Mouse (Mus musculus): ENCODE measurements around the gene Spag17. TPM values are rescaled to one million over a fixed set of nuclear protein-coding genes. Genes with fewer than 3 reads are reported as not detected.

The Spag17 gene
- 0.52 and 0.66 TPM in 2 replicates for polyA plus RNA-seq (2015; fragmentation: Nextera tagmentation; extraction: Ambion mirVana)

- DNase-seq (ENCODE audit: low spot score) (peak; percentile 47), ATAC-seq (replicated peaks; ENCODE audit: low FRiP score, low read depth) (peak; percentile 73; the same call in 1 of the 2 replicates)
- Histone ChIP-seq H3K27me3 (ENCODE audit: insufficient read depth, low read length) (no peaks in the 10 kb centered on the region), H3K4me1 (replicated peaks; ENCODE audit: insufficient read depth, low read length) (no peaks in the 10 kb centered on the region), H3K4me3 (replicated peaks; ENCODE audit: low read depth, low read length) (no peak within 1 kb of the TSS), H3K27ac (no peak within 1 kb of the TSS), H3K9ac (ENCODE audit: low read depth, low read length) (no peak within 1 kb of the TSS), H3K9me3 (replicated peaks; ENCODE audit: low read length) (no peaks in the 10 kb centered on the region), H3K4me2 (ENCODE audit: low read length) (peak within 1 kb of the TSS; percentile 23; the same call in 1 of the 2 replicates), H3K36me3 (ENCODE audit: insufficient read depth, low read length) (no peaks in the 10 kb centered on the region)
- no peak for TF ChIP-seq CTCF (IDR thresholded peaks at IDR 0.05; ENCODE audit: low read depth)
- 45% methylated on average over 16 of the region's 16 CpGs for WGBS
These were observed at the start of gene Spag17 for GRCm38 (mm10) chr3:99885187-99885811. TSS of gene Spag17 (plus strand) at chr3:99885406.

- H3K9ac ChIP-seq (ENCODE audit: low read depth, low read length): no peak overlapping the region
- no peaks in the 10 kb centered on the region for H3K36me3 ChIP-seq (ENCODE audit: insufficient read depth, low read length)
- TF ChIP-seq CTCF (IDR thresholded peaks at IDR 0.05; ENCODE audit: low read depth): no peak
- H3K4me2 ChIP-seq (ENCODE audit: low read length): no peak overlapping the region
- ATAC-seq (replicated peaks; ENCODE audit: low FRiP score, low read depth) (no peak), DNase-seq (ENCODE audit: low spot score) (peak; percentile 44)
- WGBS: 27% methylated on average over 2 of the region's 2 CpGs
- no peaks in the 10 kb centered on the region for H3K4me1 ChIP-seq (replicated peaks; ENCODE audit: insufficient read depth, low read length)
- H3K4me3 ChIP-seq (replicated peaks; ENCODE audit: low read depth, low read length): no peak overlapping the region
- H3K27me3 ChIP-seq (ENCODE audit: insufficient read depth, low read length): no peaks in the 10 kb centered on the region
- H3K9me3 ChIP-seq (replicated peaks; ENCODE audit: low read length): no peaks in the 10 kb centered on the region
- H3K27ac ChIP-seq: no peak overlapping the region
These were observed 42.9 kb upstream of the Spag17 start for GRCm38 (mm10) chr3:99842333-99842732.

GRCm38 (mm10) chr3:99842808-99843207 lies 42.4 kb upstream of the Spag17 start:
- no peaks in the 10 kb centered on the region for H3K27me3 ChIP-seq (ENCODE audit: insufficient read depth, low read length)
- ATAC-seq (replicated peaks; ENCODE audit: low FRiP score, low read depth) (no peak), DNase-seq (ENCODE audit: low spot score) (no peak)
- H3K27ac ChIP-seq: no peak overlapping the region
- no peak for TF ChIP-seq CTCF (IDR thresholded peaks at IDR 0.05; ENCODE audit: low read depth)
- 50% methylated on average over 3 of the region's 3 CpGs for whole genome bisulfite sequencing
- H3K4me3 ChIP-seq (replicated peaks; ENCODE audit: low read depth, low read length): no peak overlapping the region
- no peaks in the 10 kb centered on the region for H3K9me3 ChIP-seq (replicated peaks; ENCODE audit: low read length)
- H3K9ac ChIP-seq (ENCODE audit: low read depth, low read length): no peak overlapping the region
- no peak overlapping the region for H3K4me2 ChIP-seq (ENCODE audit: low read length)
- H3K36me3 ChIP-seq (ENCODE audit: insufficient read depth, low read length): no peaks in the 10 kb centered on the region
- no peaks in the 10 kb centered on the region for H3K4me1 ChIP-seq (replicated peaks; ENCODE audit: insufficient read depth, low read length)

- Histone ChIP-seq H3K36me3 (ENCODE audit: insufficient read depth, low read length) (no peaks in the 10 kb centered on the region), H3K9me3 (replicated peaks; ENCODE audit: low read length) (no peaks in the 10 kb centered on the region), H3K4me2 (ENCODE audit: low read length) (no peak overlapping the region), H3K27me3 (ENCODE audit: insufficient read depth, low read length) (no peaks in the 10 kb centered on the region), H3K4me1 (replicated peaks; ENCODE audit: insufficient read depth, low read length) (no peaks in the 10 kb centered on the region), H3K4me3 (replicated peaks; ENCODE audit: low read depth, low read length) (no peak overlapping the region), H3K27ac (no peak overlapping the region), H3K9ac (ENCODE audit: low read depth, low read length) (no peak overlapping the region)
- TF ChIP-seq CTCF (IDR thresholded peaks at IDR 0.05; ENCODE audit: low read depth): no peak
- WGBS: 79% methylated on average over 6 of the region's 6 CpGs
- no peak for ATAC-seq (replicated peaks; ENCODE audit: low FRiP score, low read depth)
- no peak for DNase-seq (ENCODE audit: low spot score)
These were observed 42.0 kb upstream of the Spag17 start for GRCm38 (mm10) chr3:99843233-99843632.

GRCm38 (mm10) chr3:99850926-99851325 lies 34.3 kb upstream of the Spag17 start:
- Histone ChIP-seq H3K9me3 (replicated peaks; ENCODE audit: low read length) (no peaks in the 10 kb centered on the region), H3K27ac (no peak overlapping the region), H3K36me3 (ENCODE audit: insufficient read depth, low read length) (no peaks in the 10 kb centered on the region), H3K9ac (ENCODE audit: low read depth, low read length) (no peak overlapping the region), H3K4me2 (ENCODE audit: low read length) (no peak overlapping the region), H3K4me1 (replicated peaks; ENCODE audit: insufficient read depth, low read length) (no peaks in the 10 kb centered on the region), H3K4me3 (replicated peaks; ENCODE audit: low read depth, low read length) (no peak overlapping the region), H3K27me3 (ENCODE audit: insufficient read depth, low read length) (no peaks in the 10 kb centered on the region)
- no peak for DNase-seq (ENCODE audit: low spot score)
- no peak for ATAC-seq (replicated peaks; ENCODE audit: low FRiP score, low read depth)
- 61% methylated on average over 7 of the region's 7 CpGs for WGBS
- no peak for TF ChIP-seq CTCF (IDR thresholded peaks at IDR 0.05; ENCODE audit: low read depth)

DNA sequence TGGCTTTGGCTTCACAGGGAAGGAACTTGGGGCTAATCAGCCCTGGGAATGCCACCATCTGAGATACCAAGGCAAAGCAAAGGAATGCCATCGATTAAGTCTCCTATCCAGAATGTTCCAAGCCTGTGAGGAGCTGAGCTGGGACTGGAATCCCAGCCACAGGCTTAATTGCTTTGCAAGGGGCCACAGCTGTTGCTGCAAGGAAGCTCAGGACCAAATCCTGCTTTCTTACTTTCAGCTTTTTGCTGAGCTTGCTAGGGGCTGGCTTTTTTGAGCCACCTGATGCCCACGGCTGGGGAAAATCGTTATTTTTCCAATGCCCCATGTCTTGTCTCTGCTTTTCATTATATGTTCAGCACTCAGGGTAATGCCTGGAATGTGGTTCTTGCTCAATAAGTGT lies 30.6 kb upstream of the Spag17 start:
- Histone ChIP-seq H3K9ac (ENCODE audit: low read depth, low read length) (no peak overlapping the region), H3K36me3 (ENCODE audit: insufficient read depth, low read length) (no peaks in the 10 kb centered on the region), H3K4me3 (replicated peaks; ENCODE audit: low read depth, low read length) (no peak overlapping the region), H3K9me3 (replicated peaks; ENCODE audit: low read length) (no peaks in the 10 kb centered on the region), H3K4me2 (ENCODE audit: low read length) (no peak overlapping the region), H3K27me3 (ENCODE audit: insufficient read depth, low read length) (no peaks in the 10 kb centered on the region), H3K27ac (no peak overlapping the region), H3K4me1 (replicated peaks; ENCODE audit: insufficient read depth, low read length) (no peaks in the 10 kb centered on the region)
- no peak for TF ChIP-seq CTCF (IDR thresholded peaks at IDR 0.05; ENCODE audit: low read depth)
- DNase-seq (ENCODE audit: low spot score) (no peak), ATAC-seq (replicated peaks; ENCODE audit: low FRiP score, low read depth) (no peak)
- 85% methylated on average over 3 of the region's 3 CpGs for WGBS

DNA sequence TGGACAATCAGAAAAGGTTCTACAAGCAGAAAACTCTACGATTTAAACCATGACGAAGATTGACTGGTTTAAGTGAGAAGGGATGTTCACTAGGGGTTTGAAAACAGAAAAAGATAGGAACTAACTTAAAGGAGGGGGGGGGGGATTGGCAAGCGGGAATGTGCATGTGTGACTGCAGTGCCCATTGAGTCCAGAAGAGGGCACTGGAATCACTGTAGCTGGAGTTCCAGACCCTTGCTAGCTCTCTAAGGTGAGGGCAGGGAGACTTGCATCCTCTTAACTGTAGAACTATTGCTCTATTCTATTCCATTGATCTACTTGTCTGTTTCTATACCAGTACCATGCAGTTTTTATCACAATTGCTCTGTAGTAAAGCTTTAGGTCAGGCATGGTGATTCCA lies 26.3 kb upstream of the Spag17 start:
- Histone ChIP-seq H3K27ac (no peak overlapping the region), H3K27me3 (ENCODE audit: insufficient read depth, low read length) (no peaks in the 10 kb centered on the region)
- TF ChIP-seq CTCF (IDR thresholded peaks at IDR 0.05; ENCODE audit: low read depth): peak; percentile 40; the same call in 1 of the 2 replicates

More for the DNA sequence above, 26.3 kb upstream of the Spag17 start:
- no peak overlapping the region for H3K4me2 ChIP-seq (ENCODE audit: low read length)
- H3K4me1 ChIP-seq (replicated peaks; ENCODE audit: insufficient read depth, low read length): no peaks in the 10 kb centered on the region
- no peaks in the 10 kb centered on the region for H3K36me3 ChIP-seq (ENCODE audit: insufficient read depth, low read length)
- no peak overlapping the region for H3K4me3 ChIP-seq (replicated peaks; ENCODE audit: low read depth, low read length)
- no peak overlapping the region for H3K9ac ChIP-seq (ENCODE audit: low read depth, low read length)
- WGBS: 72% methylated on average over 3 of the region's 3 CpGs
- H3K9me3 ChIP-seq (replicated peaks; ENCODE audit: low read length): no peaks in the 10 kb centered on the region
- ATAC-seq (replicated peaks; ENCODE audit: low FRiP score, low read depth) (no peak), DNase-seq (ENCODE audit: low spot score) (no peak)
